Mouse (Mus musculus) bone marrow macrophage, adult 2 months (primary cell): ENCODE measurements around the gene Ccdc187. TPM values are rescaled to one million over a fixed set of nuclear protein-coding genes. Genes with fewer than 3 reads are reported as not detected.

Source experiments
- H3K27ac ChIP-seq: 2 replicates; pipeline ENCODE4 v1.5.1; 2012; ENCODE audit warnings: low read depth, low read length; ENCODE audit not compliant: insufficient read depth
- H3K4me1 ChIP-seq: 2 replicates; pipeline ENCODE4 v1.6.1; 2012; ENCODE audit warnings: low read length; ENCODE audit not compliant: control insufficient read depth, insufficient read depth
- H3K4me3 ChIP-seq: 2 replicates; pipeline ENCODE4 v1.5.1; 2012; ENCODE audit warnings: mild to moderate bottlenecking, low read length, moderate library complexity; ENCODE audit not compliant: insufficient read depth
- CTCF ChIP-seq: IDR thresholded peaks from 2 replicates; pipeline ENCODE4 v1.5.1; 2012; ENCODE audit warnings: low read depth, mild to moderate bottlenecking, low read length, moderate library complexity
- POLR2A ChIP-seq: IDR thresholded peaks from 2 replicates; pipeline ENCODE4 v1.6.1; 2012; ENCODE audit warnings: mild to moderate bottlenecking, low read depth, low read length, borderline replicate concordance
- polyA plus RNA-seq: library from polyadenylated mRNA; stranded (reverse); fragments of >200 nt; gene quantifications from 2 replicates; pipeline ENCODE4 v1.2.4, GENCODE M21; 2012; ENCODE audit not compliant: missing spikeins, insufficient read depth, insufficient read length

Gene Ccdc187
- polyA plus RNA-seq, 1 experiment: not detected

DNA sequence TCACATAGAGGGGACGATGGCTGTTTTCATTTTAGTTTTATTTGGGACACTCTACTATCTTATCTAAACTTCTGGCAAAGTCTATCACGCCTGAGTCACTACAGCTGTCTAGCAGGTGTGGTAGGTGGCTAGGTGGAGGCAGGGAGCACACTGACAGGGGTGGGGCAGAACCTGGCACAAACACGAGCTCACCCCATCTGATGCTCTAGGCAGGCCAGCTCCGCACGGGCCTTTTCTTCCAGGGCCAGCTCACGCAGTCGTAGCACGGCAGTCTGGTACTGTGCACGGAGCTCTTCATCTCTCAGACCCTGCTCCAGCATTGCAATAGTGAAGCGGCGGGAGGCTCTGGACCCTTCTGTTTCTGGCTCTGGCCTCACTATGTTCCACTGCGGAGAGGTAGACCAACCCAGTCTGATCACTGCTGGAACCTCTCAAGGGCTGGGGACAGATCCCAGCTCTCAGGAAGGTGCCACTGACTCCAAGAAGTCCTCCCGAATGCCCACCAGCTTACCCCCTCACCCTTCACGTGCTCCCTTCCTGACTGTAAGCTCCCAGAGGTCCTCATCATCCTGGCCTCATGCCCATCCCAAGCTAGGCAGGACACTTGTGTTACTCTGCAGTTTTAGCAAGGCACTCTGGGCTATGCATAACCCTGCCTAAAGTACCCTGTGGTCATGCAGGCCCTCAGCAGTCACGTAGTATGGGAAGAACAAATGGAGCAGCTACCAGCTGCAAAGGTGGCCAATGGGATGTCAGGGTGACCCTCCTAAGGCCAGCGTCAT is 36.9 kb downstream of the Ccdc187 start:
- H3K4me1 ChIP-seq: no peaks in the 10 kb centered on the region
- TF ChIP-seq POLR2A (no peak), CTCF (no peak)
- H3K4me3 ChIP-seq: no peak overlapping the region

DNA sequence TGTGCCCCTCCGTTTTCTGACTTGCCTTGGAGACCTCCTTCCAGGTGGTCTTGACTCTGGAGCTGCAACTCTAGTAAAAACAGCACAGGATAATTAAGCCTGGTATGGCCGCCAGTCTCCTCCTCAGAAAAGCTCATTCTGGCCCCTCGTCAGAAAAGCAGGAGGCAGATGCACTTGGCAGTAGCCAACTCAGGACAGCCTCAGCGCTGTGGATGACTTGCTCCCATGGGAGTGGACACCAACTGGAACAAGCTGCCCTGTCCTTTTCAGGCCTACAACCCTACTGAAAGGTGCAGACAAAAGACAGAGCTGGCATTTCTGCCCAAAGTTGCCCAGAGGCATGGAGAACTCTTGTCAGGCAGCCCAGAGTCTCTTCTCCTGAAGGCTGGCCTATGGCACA is 39.5 kb downstream of the Ccdc187 start:
- H3K4me3 ChIP-seq: no peak overlapping the region
- TF ChIP-seq POLR2A (no peak), CTCF (no peak)
- no peaks in the 10 kb centered on the region for H3K4me1 ChIP-seq
- H3K27ac ChIP-seq: no peak overlapping the region

More for the DNA sequence above, 36.9 kb downstream of the Ccdc187 start:
- H3K27ac ChIP-seq: no peak overlapping the region

DNA sequence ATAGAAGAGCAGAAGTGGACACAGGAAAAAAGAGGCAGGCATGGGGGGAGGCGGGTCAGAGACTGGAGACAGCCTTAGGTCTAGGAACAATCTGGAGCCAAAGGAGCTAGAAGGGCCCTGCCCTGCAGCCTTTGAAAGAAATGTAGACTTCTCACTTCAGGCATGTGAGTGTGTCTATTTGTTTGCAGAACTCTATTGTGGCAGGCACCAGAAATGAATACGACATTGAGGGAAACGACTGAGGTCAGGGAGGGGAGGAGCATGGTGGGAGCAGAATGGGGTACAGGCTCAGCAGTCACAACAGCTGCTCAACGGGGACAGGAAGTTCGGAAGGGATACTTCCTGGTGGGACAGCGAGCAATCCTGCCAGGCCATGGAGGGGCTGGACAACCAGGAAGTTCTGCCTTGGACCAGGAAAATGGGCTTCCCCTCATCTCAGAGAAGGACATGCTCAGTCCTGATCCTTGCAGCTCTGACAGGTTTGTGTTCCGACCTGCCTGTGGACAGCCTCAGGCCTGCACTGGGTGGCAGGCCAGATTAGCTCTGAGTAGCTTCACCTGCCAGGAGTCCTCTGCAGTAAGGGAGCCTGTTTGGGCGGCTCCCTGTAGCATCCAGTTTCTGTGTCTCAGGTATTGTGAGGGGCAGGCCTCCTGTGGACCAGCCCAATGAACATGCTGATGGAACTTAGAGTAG is 41.7 kb downstream of the Ccdc187 start:
- no peak overlapping the region for H3K4me3 ChIP-seq
- H3K27ac ChIP-seq: no peak overlapping the region
- no peak for TF ChIP-seq CTCF
- no peak for TF ChIP-seq POLR2A
- no peaks in the 10 kb centered on the region for H3K4me1 ChIP-seq

DNA sequence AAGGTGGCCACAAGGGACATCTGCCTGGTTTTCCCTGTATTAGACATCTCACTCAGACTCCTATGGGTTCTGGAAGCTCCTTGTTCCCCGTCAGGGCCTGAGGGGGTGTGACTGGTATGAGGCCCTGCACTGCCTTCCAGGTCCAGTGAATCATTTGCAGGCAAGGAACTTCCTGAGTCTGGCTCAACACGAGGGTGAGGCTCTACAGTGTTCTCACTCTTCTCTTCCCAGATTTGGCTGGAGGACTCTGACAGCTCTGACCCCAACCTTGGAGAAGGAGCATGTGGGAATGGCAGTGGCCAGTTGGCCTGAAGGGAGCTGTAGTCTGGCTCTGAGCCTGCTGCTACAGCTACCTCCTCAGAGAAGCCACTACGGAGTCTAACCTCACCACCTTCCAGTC is 46.8 kb downstream of the Ccdc187 start:
- H3K27ac ChIP-seq: no peak overlapping the region
- no peak overlapping the region for H3K4me3 ChIP-seq

DNA sequence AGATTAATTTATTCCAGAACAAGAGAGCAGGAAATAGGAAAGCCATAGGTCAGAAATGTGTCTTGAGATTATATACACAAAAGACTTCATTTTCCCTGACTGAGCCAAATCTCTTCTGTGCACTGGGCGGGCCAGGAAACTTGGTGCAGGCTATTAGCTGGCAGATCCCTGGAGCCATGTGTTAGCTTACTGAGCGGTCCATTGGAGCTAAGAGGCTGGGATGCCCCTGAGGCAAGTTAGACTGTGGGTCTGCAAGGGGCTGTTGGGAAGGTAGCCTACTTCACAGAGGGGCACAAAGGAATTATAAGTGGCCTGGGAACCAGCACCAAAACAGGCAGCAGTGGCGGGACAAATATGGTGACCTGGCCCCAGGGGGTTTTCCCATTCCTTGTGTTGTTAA is 53.5 kb downstream of the Ccdc187 start:
- H3K4me1 ChIP-seq: peaks cover 7% of the 10 kb centered on the region
- TF ChIP-seq CTCF (no peak), POLR2A (no peak)

More for the DNA sequence above, 46.8 kb downstream of the Ccdc187 start:
- TF ChIP-seq CTCF: no peak
- H3K4me1 ChIP-seq: no peaks in the 10 kb centered on the region

DNA sequence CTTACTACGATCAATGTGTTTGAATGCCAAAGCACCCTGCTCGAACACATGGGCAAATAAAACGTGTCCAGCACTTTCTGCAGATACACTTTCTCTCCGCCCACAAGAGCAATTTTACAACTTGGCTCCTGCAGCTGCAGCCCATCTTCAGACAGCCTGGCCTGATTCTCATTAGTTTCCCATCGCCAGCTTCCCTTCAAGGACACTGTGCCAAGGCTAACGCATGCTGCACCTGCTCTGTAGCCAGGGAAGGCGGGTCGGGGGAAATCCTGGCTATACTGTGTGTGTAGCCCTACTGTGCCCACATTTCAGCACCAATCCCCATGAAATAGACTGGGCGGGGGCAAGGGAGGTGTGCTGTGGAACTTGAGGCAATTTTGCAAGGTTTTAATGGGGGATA is 54.0 kb downstream of the Ccdc187 start:
- Histone ChIP-seq H3K4me3 (no peak overlapping the region), H3K4me1 (peaks cover 10% of the 10 kb centered on the region), H3K27ac (no peak overlapping the region)
- TF ChIP-seq POLR2A: no peak
- TF ChIP-seq CTCF: no peak

More for the DNA sequence above, 53.5 kb downstream of the Ccdc187 start:
- no peak overlapping the region for H3K4me3 ChIP-seq
- H3K27ac ChIP-seq: no peak overlapping the region

DNA sequence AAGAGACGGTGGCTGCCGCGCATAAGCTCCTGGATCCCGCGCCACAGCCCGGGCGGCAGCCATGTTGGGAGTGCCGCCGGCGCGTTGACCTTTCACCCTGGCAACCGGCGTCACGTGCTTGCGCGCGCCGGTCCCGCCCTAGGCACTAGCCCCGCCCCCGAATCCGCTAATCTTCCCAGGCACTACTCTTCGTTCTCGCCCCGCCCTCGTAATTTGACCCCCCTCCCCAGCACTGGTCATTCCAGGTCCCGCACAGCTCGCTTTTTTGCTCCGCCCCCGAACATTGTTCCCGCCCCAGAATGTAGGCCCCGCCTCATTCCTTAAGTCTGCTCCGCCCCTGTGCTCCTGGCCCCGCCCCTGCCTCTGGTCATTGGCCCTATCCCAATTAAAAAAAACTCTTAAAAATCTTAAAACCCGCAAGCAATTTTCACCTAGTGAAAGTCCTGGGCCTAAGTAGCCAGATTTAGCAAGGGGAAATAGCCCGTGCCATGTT is 57.0 kb downstream of the Ccdc187 start, which contains the start of gene Qsox2:
Gene Qsox2, minus strand, starts transcription at position 236 of the 493 bp plus-strand sequence.
- TF ChIP-seq POLR2A (no peak), CTCF (no peak)
- Histone ChIP-seq H3K4me3 (peak within 1 kb of the TSS; percentile 78), H3K27ac (no peak within 1 kb of the TSS)

DNA sequence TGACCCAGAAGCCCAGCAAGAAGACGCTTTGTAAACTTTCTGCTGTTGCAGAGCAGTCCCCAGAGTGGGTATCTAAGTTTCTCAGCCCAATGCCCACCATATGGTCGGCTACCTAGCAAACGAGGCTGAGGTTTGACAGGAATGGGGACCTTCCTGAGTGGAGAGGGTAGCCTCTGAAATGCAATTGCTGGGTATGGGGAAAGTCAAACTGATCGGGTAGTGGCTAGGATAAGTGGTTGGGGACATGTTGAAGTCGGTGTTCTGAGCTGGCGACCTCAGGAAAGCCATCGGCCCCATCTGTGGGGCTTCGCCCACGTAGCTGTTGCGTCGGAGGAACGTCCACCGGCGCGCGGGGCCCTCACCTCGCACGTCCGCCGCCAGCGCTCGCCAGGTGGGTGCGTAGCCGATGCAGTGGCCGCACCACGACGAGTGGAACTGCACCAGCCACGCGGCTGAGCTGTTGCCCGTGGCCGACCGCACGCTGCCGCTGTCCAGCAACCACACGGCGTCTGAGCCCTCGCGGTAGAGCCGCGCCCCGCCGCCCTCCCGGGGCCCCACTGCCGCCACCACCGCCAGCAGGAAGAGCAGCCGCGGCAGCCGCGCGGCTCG is 57.6 kb downstream of the Ccdc187 start:
- Histone ChIP-seq H3K4me1 (peaks cover 22% of the 10 kb centered on the region), H3K4me3 (peak overlapping the region; percentile 78), H3K27ac (no peak overlapping the region)
- TF ChIP-seq POLR2A (no peak), CTCF (no peak)

More for the DNA sequence above, 57.0 kb downstream of the Ccdc187 start, which contains the start of gene Qsox2:
- H3K4me1 ChIP-seq: peaks cover 17% of the 10 kb centered on the region

DNA sequence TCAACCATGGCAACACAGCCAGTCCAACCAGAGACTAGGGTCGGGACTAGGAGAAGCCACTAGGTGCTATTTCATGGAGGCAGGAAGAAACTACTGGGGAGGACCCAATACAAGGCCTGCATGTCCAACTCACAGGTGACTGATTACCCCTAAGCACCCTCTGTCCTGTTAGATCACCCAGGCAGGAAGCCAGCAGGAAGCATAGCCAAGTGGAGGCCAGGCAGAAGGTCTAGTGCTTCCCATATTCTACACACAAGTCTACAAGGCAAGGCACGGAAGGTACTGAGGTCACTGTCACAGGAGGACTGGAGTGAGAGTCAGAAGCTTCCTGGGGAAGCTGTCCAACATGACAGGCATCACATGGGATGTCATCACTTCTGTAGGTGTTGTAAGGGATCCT is 59.6 kb downstream of the Ccdc187 start:
- Histone ChIP-seq H3K4me3 (no peak overlapping the region), H3K4me1 (peaks cover 36% of the 10 kb centered on the region), H3K27ac (no peak overlapping the region)
- no peak for TF ChIP-seq POLR2A
- TF ChIP-seq CTCF: no peak
